Mouse (Mus musculus) hindbrain, embryonic 15.5 days (tissue): ENCODE measurements around the gene Pak6. TPM values are rescaled to one million over a fixed set of nuclear protein-coding genes. Genes with fewer than 3 reads are reported as not detected.

ENCODE experiments used
- ATAC-seq: fragments of 200-750 bp; cut with Nextera tagmentation; 2 replicates; pipeline ENCODE4 v1.8.0; 2017; ENCODE audit warnings: low read depth, moderate number of reproducible peaks, moderate TSS enrichment; ENCODE audit not compliant: low FRiP score
- H3K27ac ChIP-seq: fragments of 300-500 bp; sonication (generic); replicated peaks from 2 replicates; pipeline ENCODE4 v1.5.1; 2015; ENCODE audit warnings: mild to moderate bottlenecking, inconsistent platforms
- H3K27me3 ChIP-seq: fragments of 300-500 bp; sonication (generic); 2 replicates; pipeline ENCODE4 v1.6.1; 2015; ENCODE audit warnings: control low read depth, inconsistent platforms
- H3K36me3 ChIP-seq: fragments of 300-500 bp; sonication (generic); 2 replicates; pipeline ENCODE4 v1.6.1; 2015; ENCODE audit warnings: control low read depth, inconsistent platforms
- H3K4me1 ChIP-seq: fragments of 300-500 bp; sonication (generic); replicated peaks from 2 replicates; pipeline ENCODE4 v1.6.1; 2015; ENCODE audit warnings: control low read depth, inconsistent platforms
- H3K4me2 ChIP-seq: fragments of 300-500 bp; sonication (generic); 2 replicates; pipeline ENCODE4 v1.6.1; 2015; ENCODE audit warnings: moderate library complexity, mild to moderate bottlenecking, inconsistent platforms
- H3K4me3 ChIP-seq: fragments of 300-500 bp; sonication (generic); 2 replicates; pipeline ENCODE4 v1.5.1; 2015; ENCODE audit warnings: mild to moderate bottlenecking, inconsistent platforms
- H3K9ac ChIP-seq: fragments of 300-500 bp; sonication (generic); 2 replicates; pipeline ENCODE4 v1.6.1; 2015; ENCODE audit warnings: inconsistent platforms
- H3K9me3 ChIP-seq: fragments of 300-500 bp; sonication (generic); 2 replicates; pipeline ENCODE4 v1.6.1; 2016; ENCODE audit warnings: control low read depth, inconsistent platforms
- whole genome bisulfite sequencing: fragments of 180-500 bp; shearing (Covaris S2); methylation state at CpG from one replicate; pipeline ENCODE4 v1.1.7; 2015; 5-methylcytosine and 5-hydroxymethylcytosine counted together
- polyA plus RNA-seq: library from polyadenylated mRNA; unstranded; fragments of >200 nt; fragmentation: Nextera tagmentation; extraction: Ambion mirVana; gene quantifications from 2 replicates; pipeline ENCODE4 v1.2.1, GENCODE M21; 2015

Gene Pak6
- polyA plus RNA-seq, 1 experiment from 2014 or later, result 48.6 TPM

- ATAC-seq, result no peak
- 72% methylated on average over 6 of the region's 6 CpGs for WGBS
- H3K9ac ChIP-seq, result no peak overlapping the region
Observed at GRCm38 (mm10) chr2:118669245-118669644, 6.1 kb downstream of the Pak6 start.

GRCm38 (mm10) chr2:118669785-118670184, 6.7 kb downstream of the Pak6 start:
- Histone ChIP-seq H3K27me3 (peaks cover 11% of the 10 kb centered on the region), H3K9me3 (no peaks in the 10 kb centered on the region), H3K36me3 (no peaks in the 10 kb centered on the region), H3K4me3 (no peak overlapping the region), H3K27ac (no peak overlapping the region), H3K4me2 (no peak overlapping the region), H3K9ac (no peak overlapping the region), H3K4me1 (peaks cover 32% of the 10 kb centered on the region)
- WGBS, result 27% methylated on average over 2 of the region's 2 CpGs
- ATAC-seq, result no peak

More at GRCm38 (mm10) chr2:118669245-118669644, 6.1 kb downstream of the Pak6 start:
- H3K27ac ChIP-seq, result no peak overlapping the region
- 0 out of 2 replicates have a peak, but pooled peaks cover 5% of the 10 kb centered on the region for H3K27me3 ChIP-seq
- peaks cover 38% of the 10 kb centered on the region for H3K4me1 ChIP-seq
- H3K36me3 ChIP-seq, result no peaks in the 10 kb centered on the region
- no peaks in the 10 kb centered on the region for H3K9me3 ChIP-seq
- no peak overlapping the region for H3K4me2 ChIP-seq
- no peak overlapping the region for H3K4me3 ChIP-seq

GRCm38 (mm10) chr2:118671728-118672127, 8.6 kb downstream of the Pak6 start:
- Histone ChIP-seq H3K36me3 (no peaks in the 10 kb centered on the region), H3K9me3 (no peaks in the 10 kb centered on the region), H3K4me3 (no peak overlapping the region), H3K4me1 (peaks cover 17% of the 10 kb centered on the region), H3K4me2 (no peak overlapping the region), H3K9ac (no peak overlapping the region), H3K27ac (no peak overlapping the region), H3K27me3 (peaks cover 29% of the 10 kb centered on the region)
- WGBS, result 88% methylated on average over 1 of the region's 1 CpGs
- ATAC-seq, result no peak

GRCm38 (mm10) chr2:118673686-118674465, 10.8 kb downstream of the Pak6 start:
- Histone ChIP-seq H3K27me3 (peaks cover 41% of the 10 kb centered on the region), H3K27ac (no peak overlapping the region), H3K9me3 (no peaks in the 10 kb centered on the region), H3K4me1 (peaks cover 24% of the 10 kb centered on the region), H3K4me3 (no peak overlapping the region), H3K9ac (no peak overlapping the region), H3K36me3 (no peaks in the 10 kb centered on the region), H3K4me2 (no peak overlapping the region)
- WGBS, result 25% methylated on average over 15 of the region's 15 CpGs
- ATAC-seq, result no peak

- 25% methylated on average over 7 of the region's 7 CpGs for WGBS
- H3K27ac ChIP-seq, result no peak overlapping the region
- no peak overlapping the region for H3K4me3 ChIP-seq
- H3K9ac ChIP-seq, result no peak overlapping the region
- no peak overlapping the region for H3K4me2 ChIP-seq
- no peak for ATAC-seq
- H3K4me1 ChIP-seq, result peaks cover 18% of the 10 kb centered on the region
- peaks cover 45% of the 10 kb centered on the region for H3K27me3 ChIP-seq
- H3K36me3 ChIP-seq, result no peaks in the 10 kb centered on the region
- H3K9me3 ChIP-seq, result no peaks in the 10 kb centered on the region
Observed at GRCm38 (mm10) chr2:118674500-118674899, 11.4 kb downstream of the Pak6 start.

GRCm38 (mm10) chr2:118676839-118677741, 14.0 kb downstream of the Pak6 start:
- Histone ChIP-seq H3K27ac (no peak overlapping the region), H3K9me3 (no peaks in the 10 kb centered on the region), H3K4me2 (peak overlapping the region; percentile 96), H3K9ac (peak overlapping the region; percentile 42), H3K36me3 (no peaks in the 10 kb centered on the region; the same call in 1 of the 2 replicates), H3K4me1 (peaks cover 14% of the 10 kb centered on the region), H3K4me3 (peak overlapping the region; percentile 46), H3K27me3 (peaks cover 51% of the 10 kb centered on the region)
- WGBS, result 1% methylated on average over 83 of the region's 89 CpGs
- peak; percentile 31; the same call in 1 of the 2 replicates for ATAC-seq

GRCm38 (mm10) chr2:118677817-118678216, 14.7 kb downstream of the Pak6 start:
- peak overlapping the region; percentile 96 for H3K4me2 ChIP-seq
- H3K4me1 ChIP-seq, result peaks cover 14% of the 10 kb centered on the region
- no peaks in the 10 kb centered on the region; the same call in 1 of the 2 replicates for H3K36me3 ChIP-seq
- no peak overlapping the region for H3K27ac ChIP-seq
- 22% methylated on average over 4 of the region's 4 CpGs for WGBS
- peaks cover 47% of the 10 kb centered on the region for H3K27me3 ChIP-seq
- no peak; the same call in 1 of the 2 replicates for ATAC-seq
- no peaks in the 10 kb centered on the region for H3K9me3 ChIP-seq
- no peak overlapping the region for H3K9ac ChIP-seq
- H3K4me3 ChIP-seq, result peak overlapping the region; percentile 46

- no peak for ATAC-seq
- WGBS, result 77% methylated on average over 3 of the region's 3 CpGs
- Histone ChIP-seq H3K4me2 (no peak overlapping the region), H3K4me3 (no peak overlapping the region), H3K27ac (no peak overlapping the region), H3K4me1 (peaks cover 14% of the 10 kb centered on the region), H3K27me3 (peaks cover 42% of the 10 kb centered on the region), H3K9me3 (no peaks in the 10 kb centered on the region), H3K36me3 (no peaks in the 10 kb centered on the region; the same call in 1 of the 2 replicates), H3K9ac (no peak overlapping the region)
Observed at GRCm38 (mm10) chr2:118679577-118679976, 16.5 kb downstream of the Pak6 start.

GRCm38 (mm10) chr2:118680926-118681325, 17.8 kb downstream of the Pak6 start:
- WGBS, result 92% methylated on average over 6 of the region's 6 CpGs
- no peak for ATAC-seq
- peaks cover 30% of the 10 kb centered on the region for H3K27me3 ChIP-seq

GRCm38 (mm10) chr2:118682544-118683260, 19.6 kb downstream of the Pak6 start:
- H3K4me2 ChIP-seq, result no peak overlapping the region
- 51% methylated on average over 8 of the region's 8 CpGs for WGBS
- peaks cover under 1% of the 10 kb centered on the region for H3K4me1 ChIP-seq
- H3K9ac ChIP-seq, result no peak overlapping the region
- H3K36me3 ChIP-seq, result no peaks in the 10 kb centered on the region; the same call in 1 of the 2 replicates
- H3K27me3 ChIP-seq, result peaks cover 18% of the 10 kb centered on the region
- ATAC-seq, result peak; percentile 24; the same call in 1 of the 2 replicates
- H3K27ac ChIP-seq, result no peak overlapping the region
- H3K4me3 ChIP-seq, result no peak overlapping the region
- H3K9me3 ChIP-seq, result no peaks in the 10 kb centered on the region

More at GRCm38 (mm10) chr2:118680926-118681325, 17.8 kb downstream of the Pak6 start:
- H3K9me3 ChIP-seq, result no peaks in the 10 kb centered on the region
- H3K9ac ChIP-seq, result no peak overlapping the region
- H3K36me3 ChIP-seq, result no peaks in the 10 kb centered on the region; the same call in 1 of the 2 replicates
- no peak overlapping the region for H3K27ac ChIP-seq
- no peak overlapping the region for H3K4me3 ChIP-seq
- no peak overlapping the region for H3K4me2 ChIP-seq
- H3K4me1 ChIP-seq, result peaks cover 14% of the 10 kb centered on the region

- ATAC-seq, result no peak
- WGBS, result 90% methylated on average over 4 of the region's 4 CpGs
- no peaks in the 10 kb centered on the region for H3K9me3 ChIP-seq
- H3K27me3 ChIP-seq, result 0 out of 2 replicates have a peak, but pooled peaks cover 3% of the 10 kb centered on the region
- H3K9ac ChIP-seq, result no peak overlapping the region
- no peak overlapping the region for H3K4me3 ChIP-seq
- H3K36me3 ChIP-seq, result peaks cover 5% of the 10 kb centered on the region; the same call in 1 of the 2 replicates
- H3K4me1 ChIP-seq, result no peaks in the 10 kb centered on the region
- H3K4me2 ChIP-seq, result no peak overlapping the region
- H3K27ac ChIP-seq, result no peak overlapping the region
Observed at GRCm38 (mm10) chr2:118685088-118685487, 22.0 kb downstream of the Pak6 start.
